Mouse (Mus musculus): ENCODE measurements around the gene Chrm3.

Chrm3 gene

DNA sequence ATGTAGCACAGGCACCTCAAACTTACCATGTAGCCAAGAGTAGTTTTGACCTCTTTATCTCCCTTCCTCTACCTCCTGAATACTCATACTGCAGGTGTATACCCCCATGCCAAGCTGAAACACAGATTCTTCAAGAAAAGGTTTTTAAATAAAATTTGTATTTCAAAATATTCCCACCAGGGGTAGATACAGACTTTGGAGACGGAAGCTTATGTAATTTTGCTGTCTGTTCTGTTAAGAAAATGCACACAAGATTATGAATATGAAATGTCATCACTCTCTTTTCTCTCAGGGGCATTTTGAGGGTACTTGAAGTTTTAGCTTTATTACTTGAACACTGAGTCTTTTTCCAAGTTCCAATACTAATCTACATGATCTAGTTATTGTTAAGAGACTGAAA is 469.6 kb downstream of the Chrm3 start:
- DNase-seq (ENCODE audit: low spot score): no peak

DNA sequence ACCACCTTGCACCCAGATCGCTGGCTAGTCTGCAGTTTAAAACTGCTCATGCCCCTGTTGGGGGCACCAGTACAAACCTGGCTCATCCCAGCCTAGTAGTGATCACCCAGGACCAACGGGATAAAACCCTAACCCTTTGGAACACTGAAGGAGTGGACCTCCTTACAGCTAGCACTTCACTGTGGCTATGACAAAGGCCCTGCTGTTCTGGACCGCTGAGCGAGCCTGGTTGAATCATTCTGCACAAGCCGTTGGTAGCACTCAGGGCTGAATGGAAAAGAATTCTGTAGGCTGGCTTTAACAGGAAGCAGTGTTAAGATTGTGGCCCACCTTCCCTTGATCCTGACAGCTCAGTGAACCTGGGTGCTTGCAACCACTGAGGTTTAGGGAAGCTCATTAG is 470.2 kb downstream of the Chrm3 start:
- no peak for DNase-seq (ENCODE audit: low spot score)

DNA sequence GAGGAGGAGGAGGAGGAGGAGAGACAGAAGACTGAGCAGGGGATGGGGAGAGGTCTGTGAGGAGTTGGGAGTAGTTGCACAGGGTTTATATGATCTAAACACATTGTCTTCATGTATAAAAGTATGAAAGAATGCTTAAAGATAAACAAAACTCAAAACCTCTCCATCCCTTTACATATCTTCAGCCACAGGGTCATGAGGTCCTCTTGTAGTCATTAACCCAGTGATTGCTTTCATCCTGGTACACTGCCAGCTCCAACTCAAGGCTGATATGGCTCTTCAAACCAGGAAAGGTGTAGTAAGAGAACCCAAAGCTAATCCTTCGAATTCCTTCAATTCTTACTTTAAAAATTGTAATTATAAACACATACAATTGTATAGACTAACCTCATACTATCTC is 470.7 kb downstream of the Chrm3 start:
- no peak for DNase-seq (ENCODE audit: low spot score)

DNA sequence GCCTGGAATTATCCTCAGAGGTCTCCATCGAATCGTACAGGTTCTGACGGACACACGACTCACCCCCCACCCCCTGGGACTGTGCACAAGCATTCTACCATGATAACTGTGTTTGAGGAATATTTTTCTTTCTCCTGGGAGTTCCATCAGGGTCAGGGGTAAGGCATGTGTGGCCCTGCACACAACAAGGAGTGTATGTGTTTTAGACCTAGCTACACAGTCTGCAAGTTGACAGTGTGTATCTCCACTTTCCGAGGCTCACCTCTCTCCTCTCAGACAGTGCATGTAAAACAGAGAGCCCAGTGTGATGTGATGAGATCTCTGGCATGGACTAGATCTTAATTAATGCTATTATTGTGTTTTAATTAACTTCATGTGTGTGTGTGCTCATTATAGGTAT is 472.4 kb downstream of the Chrm3 start:
- DNase-seq (ENCODE audit: low spot score): no peak

DNA sequence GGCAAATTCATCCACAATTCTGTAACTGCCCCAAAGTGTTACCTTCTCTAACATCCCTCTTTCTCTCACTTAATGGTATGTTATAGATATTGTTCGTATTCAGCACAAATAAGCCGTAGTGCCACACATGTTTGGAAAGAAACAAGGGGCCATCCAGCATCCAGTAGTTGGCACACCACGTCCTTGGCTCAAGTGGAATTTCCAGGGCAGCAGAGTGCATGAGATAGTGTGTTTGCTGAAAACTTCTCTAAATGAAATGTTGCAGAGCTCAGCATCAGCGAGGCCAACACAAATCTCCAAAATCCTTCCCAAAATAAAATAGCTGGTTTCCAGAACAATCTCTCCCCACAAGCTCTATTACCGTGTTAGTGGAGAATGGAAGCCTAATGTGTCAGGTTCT is 473.4 kb downstream of the Chrm3 start:
- DNase-seq (ENCODE audit: low spot score): no peak

DNA sequence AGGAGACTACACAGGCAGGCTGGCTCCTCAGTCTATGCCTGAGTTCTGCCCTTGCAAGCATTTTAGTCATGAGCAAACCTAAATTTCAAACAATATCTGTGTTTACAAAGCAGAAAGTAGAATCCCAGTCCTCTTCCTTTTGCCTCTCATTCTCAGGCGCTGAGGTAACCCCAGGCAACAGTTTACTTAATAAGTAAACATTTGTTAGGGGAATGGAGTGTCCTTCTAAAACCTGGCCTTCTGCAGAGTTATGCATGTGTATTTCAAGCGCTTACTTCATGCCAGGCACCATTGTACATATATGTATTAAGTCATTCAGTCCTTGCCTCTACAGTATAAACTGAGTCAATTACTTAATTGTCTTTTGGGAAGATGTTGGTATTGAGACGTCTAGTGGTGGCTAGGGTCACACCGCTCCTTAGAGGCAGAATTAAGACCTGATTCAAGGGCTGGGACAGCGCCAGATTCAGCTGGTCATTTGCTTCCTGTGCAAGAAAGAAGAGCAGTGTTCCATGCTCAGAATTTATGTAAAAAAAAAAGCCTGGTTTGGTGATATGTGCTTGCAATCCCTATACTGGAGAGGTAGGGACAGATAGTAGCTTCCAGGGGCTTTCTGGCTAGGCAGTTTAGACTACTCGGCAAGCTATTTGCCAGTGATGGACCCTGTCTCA is 474.0 kb downstream of the Chrm3 start:
- DNase-seq (ENCODE audit: low spot score): no peak

DNA sequence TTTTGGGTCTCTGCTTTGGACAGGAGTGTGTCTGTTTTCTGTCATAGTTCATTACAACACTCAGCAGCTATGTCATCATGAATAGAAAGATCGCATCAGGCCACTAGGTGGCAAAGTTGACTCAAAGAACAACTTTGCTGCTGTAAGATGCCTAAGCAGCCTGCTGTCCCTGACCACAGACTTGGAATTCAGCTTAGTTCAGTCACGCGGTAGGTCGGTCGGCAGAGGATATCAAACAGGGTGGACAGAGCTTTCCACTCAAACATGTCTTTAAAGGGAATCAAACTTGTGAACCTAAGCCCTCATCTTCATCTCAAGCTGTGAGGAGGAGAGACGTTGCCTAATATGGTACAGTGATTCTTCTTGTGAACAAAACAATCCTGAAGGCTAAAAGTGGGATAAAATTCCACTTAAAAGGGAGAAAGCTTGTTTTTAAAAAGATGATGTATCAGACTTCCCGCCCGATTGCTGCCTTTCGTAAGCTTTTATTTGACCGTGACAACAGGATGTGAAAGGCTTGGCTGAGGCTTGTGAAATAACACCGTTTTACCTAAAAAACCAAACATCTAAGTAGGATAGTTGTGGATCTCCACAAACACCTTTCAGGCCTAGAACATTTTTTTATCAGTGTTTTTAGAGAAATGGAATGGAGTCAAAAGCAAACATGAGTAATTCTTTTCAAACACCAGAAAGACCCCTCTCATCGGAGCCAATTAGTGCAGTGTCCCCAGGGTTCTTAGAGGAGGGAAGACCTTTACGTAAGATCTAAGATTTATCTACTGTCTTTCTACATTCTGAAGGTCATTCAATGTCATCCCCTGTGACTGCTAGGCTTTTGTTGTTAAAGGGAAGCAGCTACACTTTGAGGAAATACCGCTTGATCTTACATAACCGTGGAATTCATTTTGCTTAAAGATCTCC is 478.0 kb downstream of the Chrm3 start:
- DNase-seq (ENCODE audit: low spot score): peak; percentile 63

DNA sequence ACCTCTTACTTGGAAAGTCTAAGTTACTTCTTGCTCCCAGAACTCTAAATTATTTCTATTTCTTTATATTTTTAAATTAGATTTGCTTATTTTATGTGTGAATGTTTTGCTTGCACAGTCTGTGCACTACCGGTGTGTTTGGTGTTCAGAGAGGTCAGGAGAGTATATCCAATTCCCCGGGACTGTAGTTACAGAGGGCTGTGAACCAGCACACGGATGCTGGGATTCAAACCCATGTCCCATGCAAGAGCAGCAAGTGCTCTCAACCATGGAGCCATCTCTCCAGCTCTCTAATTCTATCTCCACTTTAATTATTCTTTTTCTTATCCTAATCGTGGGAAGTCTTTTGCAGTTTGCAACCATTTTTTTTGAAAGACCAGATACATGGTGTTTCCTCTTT is 478.7 kb downstream of the Chrm3 start:
- DNase-seq (ENCODE audit: low spot score): no peak

DNA sequence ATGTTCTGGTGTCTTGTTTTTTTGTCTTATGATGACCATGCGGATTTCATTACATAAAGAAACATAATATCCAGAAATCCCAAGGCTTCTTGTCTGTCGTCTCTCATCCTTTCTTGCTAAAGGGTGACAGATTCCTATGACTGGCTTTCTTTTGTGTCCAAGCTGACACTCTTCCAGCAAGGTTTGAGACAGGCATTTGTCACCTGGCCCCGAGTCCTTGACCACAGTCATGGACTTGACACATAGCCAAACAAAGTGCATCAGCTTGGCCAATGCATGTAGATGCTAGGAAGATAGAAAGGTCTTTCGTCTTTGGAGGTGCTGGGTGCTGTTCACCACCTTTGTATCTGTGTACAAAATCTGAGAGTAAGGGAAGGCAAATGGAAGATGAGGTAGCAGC is 480.2 kb downstream of the Chrm3 start:
- no peak for DNase-seq (ENCODE audit: low spot score)

DNA sequence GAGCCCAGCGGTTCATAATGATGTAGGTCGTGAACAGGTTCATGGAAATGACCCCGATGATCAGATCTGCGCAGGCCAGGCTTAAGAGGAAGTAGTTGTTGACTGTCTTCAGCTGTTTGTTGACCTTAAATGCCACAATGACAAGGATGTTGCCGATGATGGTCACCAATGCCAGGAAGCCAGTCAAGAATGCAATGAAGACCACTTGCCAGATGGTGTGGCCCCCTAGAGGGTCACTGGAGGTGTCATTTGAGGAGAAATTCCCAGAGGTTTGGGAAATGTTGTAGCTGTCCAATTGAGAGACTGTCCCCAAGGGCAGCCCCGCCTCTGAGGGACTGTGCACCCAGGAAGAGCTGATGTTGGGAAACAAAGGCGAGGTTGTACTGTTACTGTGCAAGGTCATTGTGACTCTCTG is 482.0 kb downstream of the Chrm3 start:
- DNase-seq (ENCODE audit: low spot score): no peak

DNA sequence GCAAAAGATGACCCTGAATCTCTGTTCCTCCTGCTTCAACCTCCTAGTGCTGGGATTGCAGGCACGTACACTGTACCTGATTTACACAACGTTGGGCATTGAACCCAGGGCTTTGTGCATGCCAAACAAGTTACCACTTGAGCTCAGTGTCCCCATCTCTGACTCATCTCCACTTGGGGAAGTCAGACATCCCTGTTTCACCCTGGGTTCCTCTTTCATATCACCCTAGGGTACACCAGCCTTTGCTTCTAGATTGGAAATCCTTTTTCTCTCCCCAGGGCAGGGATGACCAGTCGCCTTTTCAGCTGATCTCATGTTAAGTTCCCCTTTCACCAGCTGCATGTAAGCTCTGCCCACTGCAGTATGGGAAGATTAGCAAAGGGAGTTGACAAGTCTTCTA is 487.3 kb downstream of the Chrm3 start:
- DNase-seq (ENCODE audit: low spot score): no peak

DNA sequence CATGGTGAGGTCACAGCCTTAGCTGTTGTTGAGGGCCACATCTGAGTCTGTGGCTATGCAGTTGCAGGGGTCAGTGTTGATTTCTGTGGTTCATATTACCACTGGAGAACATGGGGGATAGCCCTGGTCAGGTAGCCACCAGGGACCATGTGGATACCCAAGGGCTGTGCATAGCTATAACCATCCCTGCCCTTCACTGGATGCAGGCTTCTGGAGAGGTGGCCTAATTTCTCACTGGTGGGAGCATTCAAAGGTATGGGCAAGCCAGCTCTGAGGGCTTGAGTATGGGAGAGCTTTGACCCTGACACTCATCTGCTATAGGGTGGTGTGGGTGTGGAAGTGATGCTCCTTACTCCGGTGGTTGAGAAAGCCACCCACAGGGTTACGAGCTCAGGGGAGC is 494.5 kb downstream of the Chrm3 start:
- DNase-seq (ENCODE audit: low spot score): no peak

DNA sequence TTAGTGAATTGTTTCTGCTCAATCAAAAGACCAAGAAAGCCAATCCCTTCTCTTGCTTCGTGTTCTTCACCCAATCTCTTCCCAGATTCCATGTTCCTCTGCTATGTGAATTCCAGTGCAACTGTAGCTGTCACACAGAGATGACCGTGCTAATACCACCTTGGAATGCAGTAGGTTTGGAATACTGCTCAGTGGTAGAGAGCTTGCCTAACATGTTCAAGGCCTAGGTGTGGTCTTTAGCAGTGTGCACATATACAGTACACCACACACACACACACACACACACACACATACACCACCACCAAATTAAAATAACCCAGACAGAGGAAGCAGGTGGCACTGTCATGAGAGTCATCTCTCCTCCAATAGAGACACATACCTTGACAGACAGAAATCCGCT is 513.1 kb downstream of the Chrm3 start:
- no peak for DNase-seq (ENCODE audit: low spot score)

DNA sequence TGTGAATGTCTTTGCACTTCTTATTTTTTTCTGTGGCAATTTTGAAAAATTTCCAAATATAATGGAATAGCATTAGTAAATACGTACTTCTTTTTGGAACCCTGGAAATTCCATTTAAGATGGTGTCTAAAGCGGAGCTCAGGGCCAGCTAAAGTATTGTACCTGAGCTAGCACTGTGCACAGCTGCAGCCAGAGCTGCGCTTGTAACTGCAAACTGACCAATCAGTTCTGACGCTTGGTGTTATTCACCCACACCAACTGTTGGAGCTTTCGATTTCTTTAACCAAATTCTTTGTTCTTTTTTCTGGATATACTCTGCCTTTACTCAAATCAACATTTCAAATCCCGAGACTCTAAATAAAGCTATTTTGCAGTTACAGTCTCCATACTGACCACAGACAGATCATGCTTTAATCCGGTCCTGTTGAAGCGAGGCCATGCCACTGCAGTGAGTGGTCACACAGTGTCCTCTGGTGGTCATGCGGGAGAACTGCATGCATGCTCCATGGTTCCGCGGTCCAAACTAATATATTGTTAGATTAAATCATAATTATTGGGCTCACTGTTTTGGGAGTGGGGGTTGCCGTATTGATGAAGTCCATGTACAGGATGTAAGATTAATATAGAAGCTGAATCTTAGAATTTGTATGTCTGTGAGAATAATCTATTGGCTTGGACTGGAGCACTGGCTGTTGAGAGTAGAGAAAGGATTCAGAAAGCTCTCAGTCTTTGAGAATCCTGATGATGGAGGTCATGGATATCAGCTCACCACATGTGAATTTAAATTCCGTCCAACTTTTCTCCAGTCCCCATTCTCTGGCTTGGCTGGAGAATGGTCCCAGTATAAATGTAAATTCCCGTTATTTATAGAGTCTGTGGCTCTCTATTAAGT is 513.9 kb downstream of the Chrm3 start:
- peak; percentile 25 for DNase-seq (ENCODE audit: low spot score)

DNA sequence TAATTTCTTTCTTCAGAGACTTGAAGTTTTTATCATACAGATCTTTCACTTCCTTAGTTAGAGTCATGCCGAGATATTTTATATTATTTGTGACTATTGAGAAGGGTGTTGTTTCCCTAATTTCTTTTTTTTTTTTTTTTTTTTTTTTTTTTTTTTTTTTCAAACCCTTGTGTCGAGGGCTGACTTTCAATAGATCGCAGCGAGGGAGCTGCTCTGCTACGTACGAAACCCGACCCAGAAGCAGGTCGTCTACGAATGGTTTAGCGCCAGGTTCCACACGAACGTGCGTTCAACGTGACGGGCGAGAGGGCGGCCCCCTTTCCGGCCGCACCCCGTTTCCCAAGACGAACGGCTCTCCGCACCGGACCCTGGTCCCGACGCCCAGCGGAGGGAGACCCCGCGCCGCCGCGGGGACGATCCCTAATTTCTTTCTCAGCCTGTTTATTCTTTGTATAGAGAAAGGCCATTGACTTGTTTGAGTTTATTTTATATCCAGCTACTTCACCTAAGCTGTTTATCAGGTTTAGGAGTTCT is 526.4 kb downstream of the Chrm3 start:
- peak; percentile 16 for DNase-seq (ENCODE audit: low spot score)

DNA sequence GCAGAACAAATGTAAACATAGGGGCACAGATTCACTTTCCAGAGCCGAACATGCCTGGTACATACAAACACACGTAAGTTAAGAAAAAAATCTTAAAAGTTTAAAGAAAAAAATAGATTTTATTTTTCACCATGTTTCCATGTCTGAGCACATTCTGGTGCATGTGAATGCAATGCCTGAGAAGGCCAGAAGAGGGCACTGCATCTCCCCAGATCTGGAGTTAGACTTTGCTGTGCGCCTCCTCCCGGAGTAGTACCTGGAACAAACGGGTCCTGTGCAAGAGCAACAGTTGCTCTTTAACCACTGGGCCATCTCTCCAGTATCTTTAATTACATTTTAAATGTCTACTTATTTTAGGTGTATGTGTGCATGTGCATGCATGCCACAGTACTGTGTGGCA is 534.4 kb downstream of the Chrm3 start:
- DNase-seq (ENCODE audit: low spot score): no peak

Data from left cerebral cortex, adult 11 months (tissue).